Mouse (Mus musculus) spleen, adult 2 months (tissue): ENCODE measurements at regions not wholly inside any gene's neighbourhood (a gene's known extent, or its start where the extent isn't known, plus 50 kb on each side); places are given as distances from the start of the nearest gene placed in this dataset.

Source experiments
- DNase-seq, 2 experiments: peaks; one replicate each; pipeline versions ENCODE4 v3.0.0 to v3.0.0-alpha.2; 2012 to 2021; ENCODE audit warnings: low spot score in 2 of 2, low read depth in 1 of 2
- H3K27ac ChIP-seq: fragments of 200-500 bp; 2 replicates; pipeline ENCODE4 v1.5.1; 2012; ENCODE audit warnings: low read length, inconsistent platforms; ENCODE audit not compliant: insufficient read depth
- H3K27me3 ChIP-seq: fragments of 200-500 bp; 2 replicates; pipeline ENCODE4 v1.6.1; 2012; ENCODE audit warnings: mild to moderate bottlenecking, moderate library complexity, low read length, inconsistent platforms; ENCODE audit not compliant: control insufficient read depth, insufficient read depth
- H3K36me3 ChIP-seq: fragments of 200-500 bp; 2 replicates; pipeline ENCODE4 v1.6.1; 2012; ENCODE audit warnings: mild to moderate bottlenecking, low read length, inconsistent platforms; ENCODE audit not compliant: control insufficient read depth, insufficient read depth
- H3K4me1 ChIP-seq: fragments of 200-500 bp; 2 replicates; pipeline ENCODE4 v1.6.1; 2011; ENCODE audit warnings: inconsistent platforms; ENCODE audit not compliant: control insufficient read depth, insufficient read depth, insufficient read length
- H3K4me3 ChIP-seq: fragments of 200-500 bp; 2 replicates; pipeline ENCODE4 v1.5.1; 2011; ENCODE audit warnings: mild to moderate bottlenecking, inconsistent platforms; ENCODE audit not compliant: insufficient read depth, insufficient read length; ENCODE audit errors: extremely low read depth
- CTCF ChIP-seq: fragments of 200-500 bp; IDR thresholded peaks from 2 replicates; pipeline ENCODE4 v1.5.1; 2011; ENCODE audit warnings: mild to moderate bottlenecking, inconsistent platforms; ENCODE audit not compliant: insufficient read depth, insufficient read length, insufficient replicate concordance; ENCODE audit errors: extremely low read depth
- POLR2A ChIP-seq: fragments of 200-500 bp; IDR thresholded peaks from 2 replicates; pipeline ENCODE4 v1.6.1; 2011; ENCODE audit warnings: low read depth, low read length, inconsistent platforms
- WGBS: fragments of 180-500 bp; shearing (Covaris S2); methylation state at CpG from one replicate; pipeline ENCODE4 v1.1.7; 2018; 5-methylcytosine and 5-hydroxymethylcytosine counted together

- TF ChIP-seq POLR2A: no peak
- TF ChIP-seq CTCF: no peak
- 87% methylated on average over 6 of the region's 6 CpGs for WGBS
- no peak overlapping the region for H3K4me3 ChIP-seq
Measured at GRCm38 (mm10) chr4:105429381-105430100, 272.4 kb downstream of the Plpp3 start.

GRCm38 (mm10) chr4:105432461-105432860 is 275.3 kb downstream of the Plpp3 start:
- no peak for DNase-seq
- Histone ChIP-seq H3K36me3 (no peaks in the 10 kb centered on the region), H3K27me3 (no peaks in the 10 kb centered on the region), H3K4me3 (no peak overlapping the region), H3K27ac (no peak overlapping the region), H3K4me1 (no peaks in the 10 kb centered on the region)
- no peak for TF ChIP-seq CTCF
- TF ChIP-seq POLR2A: no peak
- WGBS: 80% methylated on average over 4 of the region's 4 CpGs

More at GRCm38 (mm10) chr4:105429381-105430100, 272.4 kb downstream of the Plpp3 start:
- Histone ChIP-seq H3K36me3 (no peaks in the 10 kb centered on the region), H3K4me1 (no peaks in the 10 kb centered on the region), H3K27ac (no peak overlapping the region), H3K27me3 (no peaks in the 10 kb centered on the region)
- DNase-seq: no peak

DNA sequence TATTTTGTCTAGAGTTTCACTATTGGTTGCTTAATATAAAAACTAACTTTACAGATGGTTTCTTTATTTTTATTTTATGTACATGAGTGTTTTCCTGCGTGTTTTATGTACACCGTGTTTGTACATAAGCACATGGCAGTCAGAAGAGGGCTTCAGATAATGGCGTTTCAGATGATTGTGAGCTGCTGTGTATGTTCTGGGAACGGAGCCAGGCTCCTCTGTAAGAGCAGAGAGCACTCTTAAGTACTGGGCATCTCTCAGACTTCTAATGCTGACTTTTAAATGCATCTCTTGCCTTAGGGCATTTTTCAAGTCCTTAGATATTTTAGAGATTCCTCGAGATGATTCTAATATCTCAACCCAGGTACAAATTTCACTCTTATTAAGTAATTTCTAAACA is 280.0 kb downstream of the Plpp3 start:
- no peaks in the 10 kb centered on the region for H3K4me1 ChIP-seq
- H3K27ac ChIP-seq: no peak overlapping the region
- no peak for DNase-seq
- no peaks in the 10 kb centered on the region for H3K27me3 ChIP-seq
- no peak overlapping the region for H3K4me3 ChIP-seq
- no peak for TF ChIP-seq CTCF
- TF ChIP-seq POLR2A: no peak
- WGBS: 87% methylated on average over 5 of the region's 5 CpGs
- H3K36me3 ChIP-seq: no peaks in the 10 kb centered on the region

GRCm38 (mm10) chr4:105449046-105449860 is 292.1 kb downstream of the Plpp3 start:
- no peaks in the 10 kb centered on the region for H3K27me3 ChIP-seq
- no peak for DNase-seq
- H3K36me3 ChIP-seq: no peaks in the 10 kb centered on the region
- no peaks in the 10 kb centered on the region for H3K4me1 ChIP-seq
- WGBS: 86% methylated on average over 11 of the region's 11 CpGs
- no peak overlapping the region for H3K27ac ChIP-seq
- H3K4me3 ChIP-seq: no peak overlapping the region
- TF ChIP-seq CTCF (no peak), POLR2A (no peak)

- DNase-seq: no peak
- no peak overlapping the region for H3K4me3 ChIP-seq
- H3K27me3 ChIP-seq: no peaks in the 10 kb centered on the region
- H3K36me3 ChIP-seq: no peaks in the 10 kb centered on the region
- TF ChIP-seq POLR2A (no peak), CTCF (no peak)
- no peak overlapping the region for H3K27ac ChIP-seq
- 89% methylated on average over 4 of the region's 4 CpGs for WGBS
- no peaks in the 10 kb centered on the region for H3K4me1 ChIP-seq
Measured at GRCm38 (mm10) chr4:105450881-105451280, 293.7 kb downstream of the Plpp3 start.

- Histone ChIP-seq H3K27ac (no peak overlapping the region), H3K4me3 (no peak overlapping the region), H3K27me3 (no peaks in the 10 kb centered on the region), H3K4me1 (no peaks in the 10 kb centered on the region), H3K36me3 (no peaks in the 10 kb centered on the region)
- WGBS: 89% methylated on average over 2 of the region's 2 CpGs
- TF ChIP-seq CTCF (no peak), POLR2A (no peak)
- DNase-seq: no peak
Measured at GRCm38 (mm10) chr4:105451871-105452270, 294.7 kb downstream of the Plpp3 start.
